Mouse (Mus musculus) G1E (cell line): ENCODE results near the gene B230217C12Rik. TPM values are rescaled to one million over a fixed set of nuclear protein-coding genes. Genes with fewer than 3 reads are reported as not detected.
A peak's percentile ranks its signal among the peaks of the same experiment; 100 is the strongest.

Experiments used
- ATAC-seq: 2 replicates; pipeline ENCODE4 v1.8.0; 2016; ENCODE audit warnings: mild to moderate bottlenecking; ENCODE audit not compliant: insufficient number of reproducible peaks, poor library complexity, low FRiP score, severe bottlenecking; ENCODE audit errors: extremely low read depth
- DNase-seq: peaks from one replicate; pipeline ENCODE4 v3.0.0; 2012; ENCODE audit warnings: low spot score
- H3K27me3 ChIP-seq: 2 replicates; pipeline ENCODE4 v1.6.1; 2012; ENCODE audit warnings: mild to moderate bottlenecking, low read length, inconsistent platforms; ENCODE audit not compliant: insufficient read depth
- H3K36me3 ChIP-seq: replicated peaks from 2 replicates; pipeline ENCODE3; 2012; ENCODE audit warnings: mild to moderate bottlenecking, inconsistent platforms
- H3K4me1 ChIP-seq: 2 replicates; pipeline ENCODE4 v1.6.1; 2012; ENCODE audit warnings: low read depth, low read length, inconsistent platforms, mixed read lengths; ENCODE audit not compliant: insufficient read depth
- H3K4me3 ChIP-seq: 2 replicates; pipeline ENCODE4 v1.5.1; 2012; ENCODE audit warnings: low read depth, mild to moderate bottlenecking, inconsistent platforms, low read length, moderate library complexity, mixed read lengths
- H3K9me3 ChIP-seq: replicated peaks from 2 replicates; pipeline ENCODE4 v1.6.1; 2012; ENCODE audit warnings: inconsistent platforms
- CTCF ChIP-seq: IDR thresholded peaks from 2 replicates; pipeline ENCODE4 v1.5.1; 2012; ENCODE audit warnings: low read depth, low read length, inconsistent platforms, mixed read lengths
- GATA1 ChIP-seq: IDR thresholded peaks from 2 replicates; pipeline ENCODE4 v1.6.1; 2012; ENCODE audit warnings: borderline replicate concordance, low read length, inconsistent platforms, mixed read lengths
- GATA2 ChIP-seq: IDR thresholded peaks from 2 replicates; pipeline ENCODE4 v1.6.1; 2012; ENCODE audit warnings: low read depth, low read length, inconsistent platforms, borderline replicate concordance
- POLR2AphosphoS5 ChIP-seq: IDR thresholded peaks from 2 replicates; pipeline ENCODE4 v1.6.1; 2012; ENCODE audit warnings: low read depth, low read length, inconsistent platforms; ENCODE audit not compliant: insufficient replicate concordance
- TAL1 ChIP-seq: conservative IDR thresholded peaks from 2 replicates; pipeline ENCODE4 v1.6.1; 2012; ENCODE audit warnings: low read depth, low read length, inconsistent platforms, mixed read lengths
- polyA plus RNA-seq: library from polyadenylated mRNA; stranded (reverse); fragments of >175 nt; gene quantifications from 2 replicates; pipeline ENCODE4 v1.2.3, GENCODE M21; 2012
- total RNA-seq, 2 experiments: library from RNA; stranded (forward) in 1 of 2; stranded (reverse) in 1 of 2; fragments of 200-1000 nt in 1 of 2; fragments of >200 nt in 1 of 2; fragmentation: Nextera tagmentation in 1 of 2; gene quantifications; 2 replicates each; pipeline ENCODE4 v1.2.3; 2014 to 2017

B230217C12Rik gene
- total and polyA plus RNA-seq, 3 experiments = 0.16 TPM; not detected in 2

- Histone ChIP-seq H3K4me1 (peaks cover 56% of the 10 kb centered on the region), H3K36me3 (peaks cover 88% of the 10 kb centered on the region), H3K27me3 (no peaks in the 10 kb centered on the region), H3K4me3 (no peak overlapping the region), H3K9me3 (no peaks in the 10 kb centered on the region)
- no peak for DNase-seq
- ATAC-seq = no peak
- no peak for TF ChIP-seq GATA1
Observed at GRCm38 (mm10) chr11:97822840-97823603, 17.6 kb upstream of the B230217C12Rik start.

GRCm38 (mm10) chr11:97824168-97824567 is 16.4 kb upstream of the B230217C12Rik start:
- ATAC-seq (no peak), DNase-seq (no peak)
- Histone ChIP-seq H3K4me3 (no peak overlapping the region), H3K9me3 (no peaks in the 10 kb centered on the region), H3K27me3 (no peaks in the 10 kb centered on the region), H3K4me1 (peaks cover 45% of the 10 kb centered on the region), H3K36me3 (peaks cover 83% of the 10 kb centered on the region)
- TF ChIP-seq GATA1 (no peak), GATA2 (no peak)

- DNase-seq = no peak
- Histone ChIP-seq H3K4me3 (no peak overlapping the region), H3K9me3 (no peaks in the 10 kb centered on the region), H3K4me1 (peaks cover 43% of the 10 kb centered on the region), H3K27me3 (no peaks in the 10 kb centered on the region), H3K36me3 (peaks cover 85% of the 10 kb centered on the region)
- ATAC-seq = no peak
- TF ChIP-seq GATA1 (no peak), POLR2AphosphoS5 (no peak), CTCF (no peak), GATA2 (no peak), TAL1 (no peak)
Observed at GRCm38 (mm10) chr11:97824895-97825294, 15.7 kb upstream of the B230217C12Rik start.

DNA sequence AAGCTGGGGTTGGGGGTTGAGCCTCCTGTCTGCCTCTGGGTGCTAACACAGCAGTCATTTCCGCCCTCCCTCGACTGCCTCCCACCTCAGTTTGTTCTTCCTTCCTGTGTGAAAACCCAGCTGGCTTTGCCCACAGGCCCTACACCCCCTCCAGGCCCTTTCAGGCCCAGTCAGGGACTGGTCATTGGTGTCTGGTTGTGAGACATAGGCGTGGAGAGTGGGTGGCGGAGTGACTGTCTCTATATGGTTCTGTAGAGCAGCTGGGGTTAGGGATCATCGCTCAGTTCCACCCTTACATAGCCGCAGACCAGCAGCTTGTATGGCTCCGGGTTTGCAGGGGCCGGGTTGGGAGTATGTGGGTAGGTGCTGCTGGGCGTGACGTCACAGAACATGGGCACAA is 15.3 kb upstream of the B230217C12Rik start:
- no peaks in the 10 kb centered on the region for H3K9me3 ChIP-seq
- no peak for DNase-seq
- H3K27me3 ChIP-seq = no peaks in the 10 kb centered on the region
- no peak for ATAC-seq
- H3K4me1 ChIP-seq = peaks cover 45% of the 10 kb centered on the region
- H3K36me3 ChIP-seq = peaks cover 87% of the 10 kb centered on the region
- TF ChIP-seq CTCF (no peak), POLR2AphosphoS5 (no peak), GATA2 (no peak), GATA1 (no peak), TAL1 (no peak)
- H3K4me3 ChIP-seq = peak overlapping the region; percentile 1; the same call in 1 of the 2 replicates

- Histone ChIP-seq H3K4me3 (no peak overlapping the region; the same call in 1 of the 2 replicates), H3K4me1 (peaks cover 39% of the 10 kb centered on the region), H3K36me3 (peaks cover 87% of the 10 kb centered on the region), H3K27me3 (no peaks in the 10 kb centered on the region), H3K9me3 (no peaks in the 10 kb centered on the region)
- DNase-seq (no peak), ATAC-seq (0 out of 2 replicates have a peak, but pooled peaks have one; percentile 22)
- TF ChIP-seq POLR2AphosphoS5 = no peak
Observed at GRCm38 (mm10) chr11:97825971-97826370, 14.6 kb upstream of the B230217C12Rik start.

DNA sequence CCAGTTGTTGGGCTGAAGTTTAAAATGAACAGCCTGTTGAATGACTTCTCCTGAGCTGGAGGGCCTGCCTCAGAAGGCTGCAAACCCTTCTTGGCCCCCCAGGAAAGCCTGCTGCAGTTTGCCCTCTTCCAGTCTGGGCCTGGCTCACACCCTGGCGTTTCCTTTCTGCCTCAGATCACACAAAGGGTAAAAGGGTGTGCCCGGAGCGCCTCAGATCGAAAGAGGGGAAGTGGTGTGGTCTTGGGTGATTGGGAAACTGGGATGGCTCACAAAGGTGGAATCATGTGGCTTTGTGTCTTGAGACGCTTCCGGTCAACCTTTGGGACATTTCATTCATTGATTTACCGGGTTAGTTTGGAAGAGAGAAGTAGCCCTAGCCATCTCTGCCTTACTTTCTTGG is 14.2 kb upstream of the B230217C12Rik start:
- Histone ChIP-seq H3K4me1 (peaks cover 35% of the 10 kb centered on the region), H3K9me3 (no peaks in the 10 kb centered on the region), H3K36me3 (peaks cover 85% of the 10 kb centered on the region), H3K27me3 (no peaks in the 10 kb centered on the region), H3K4me3 (no peak overlapping the region)
- ATAC-seq (no peak), DNase-seq (no peak)
- TF ChIP-seq CTCF (no peak), TAL1 (no peak), GATA2 (no peak), GATA1 (no peak), POLR2AphosphoS5 (no peak)

GRCm38 (mm10) chr11:97827654-97828053 is 12.9 kb upstream of the B230217C12Rik start:
- Histone ChIP-seq H3K9me3 (no peaks in the 10 kb centered on the region), H3K27me3 (no peaks in the 10 kb centered on the region), H3K4me1 (peaks cover 37% of the 10 kb centered on the region), H3K4me3 (no peak overlapping the region), H3K36me3 (peaks cover 89% of the 10 kb centered on the region)
- DNase-seq = no peak
- ATAC-seq = no peak
- TF ChIP-seq GATA2 (no peak), POLR2AphosphoS5 (no peak), GATA1 (no peak), TAL1 (no peak), CTCF (no peak)
